Mouse (Mus musculus) intestine, embryonic 16.5 days (tissue): ENCODE results near the gene Cfap97d2. TPM values are rescaled to one million over a fixed set of nuclear protein-coding genes. Genes with fewer than 3 reads are reported as not detected.
"Not testable (repeated sequence)": the region's sequence is repeated elsewhere in the genome, so short reads cannot be mapped to it uniquely, and the experiment has no call there.

Experiments
- ATAC-seq: fragments of 200-750 bp; cut with Nextera tagmentation; 2 replicates; pipeline ENCODE4 v1.8.0; 2017; ENCODE audit warnings: moderate TSS enrichment, moderate library complexity
- H3K27ac ChIP-seq: fragments of 300-500 bp; sonication (generic); 2 replicates; pipeline ENCODE4 v1.5.1; 2014; ENCODE audit warnings: mild to moderate bottlenecking, low read length
- H3K27me3 ChIP-seq: fragments of 300-500 bp; sonication (generic); replicated peaks from 2 replicates; pipeline ENCODE4 v1.6.1; 2014; ENCODE audit warnings: low read length, control low read depth, mixed read lengths; ENCODE audit not compliant: control insufficient read depth, insufficient read depth
- H3K36me3 ChIP-seq: fragments of 300-500 bp; sonication (generic); 2 replicates; pipeline ENCODE4 v1.6.1; 2014; ENCODE audit warnings: low read length, control low read depth; ENCODE audit not compliant: control insufficient read depth, insufficient read depth
- H3K4me1 ChIP-seq: fragments of 300-500 bp; sonication (generic); 2 replicates; pipeline ENCODE4 v1.6.1; 2014; ENCODE audit warnings: low read length, control low read depth, mixed read lengths; ENCODE audit not compliant: control insufficient read depth, insufficient read depth
- H3K4me2 ChIP-seq: fragments of 300-500 bp; sonication (generic); 2 replicates; pipeline ENCODE4 v1.6.1; 2014; ENCODE audit warnings: low read depth, low read length, control low read depth
- H3K4me3 ChIP-seq: fragments of 300-500 bp; sonication (generic); 2 replicates; pipeline ENCODE4 v1.5.1; 2014; ENCODE audit warnings: mild to moderate bottlenecking, low read length
- H3K9ac ChIP-seq: fragments of 300-500 bp; sonication (generic); 2 replicates; pipeline ENCODE4 v1.6.1; 2014; ENCODE audit warnings: low read depth, low read length
- H3K9me3 ChIP-seq: fragments of 300-500 bp; sonication (generic); 2 replicates; pipeline ENCODE4 v1.6.1; 2016; ENCODE audit warnings: low read length, control low read depth; ENCODE audit not compliant: control insufficient read depth
- WGBS: fragments of 180-500 bp; shearing (Covaris S2); extraction: QIAGEN DNeasy Blood & Tissue Kit; methylation state at CpG from one replicate; pipeline ENCODE4 v1.1.7; 2014; 5-methylcytosine and 5-hydroxymethylcytosine counted together
- polyA plus RNA-seq: library from polyadenylated mRNA; unstranded; fragments of >200 nt; fragmentation: Nextera tagmentation; extraction: Ambion mirVana; gene quantifications from 2 replicates; pipeline ENCODE4 v1.2.1, GENCODE M21; 2015

The Cfap97d2 gene
- polyA plus RNA-seq, 1 experiment from 2014 or later: 0.18 TPM

- Histone ChIP-seq H3K9ac (no peak overlapping the region), H3K4me3 (no peak overlapping the region), H3K9me3 (no peaks in the 10 kb centered on the region), H3K4me2 (no peak overlapping the region), H3K27ac (no peak overlapping the region), H3K4me1 (peaks cover 9% of the 10 kb centered on the region), H3K36me3 (no peaks in the 10 kb centered on the region), H3K27me3 (no peaks in the 10 kb centered on the region)
- no peak for ATAC-seq
- WGBS: 85% methylated on average over 4 of the region's 4 CpGs
Observed at GRCm38 (mm10) chr8:13704301-13704700, 1.4 kb upstream of the Cfap97d2 start.

GRCm38 (mm10) chr8:13706918-13707317, 1.2 kb downstream of the Cfap97d2 start:
- no peak overlapping the region for H3K27ac ChIP-seq
- WGBS: 85% methylated on average over 5 of the region's 5 CpGs
- no peak overlapping the region for H3K9ac ChIP-seq
- H3K9me3 ChIP-seq: no peaks in the 10 kb centered on the region
- H3K4me3 ChIP-seq: no peak overlapping the region
- H3K27me3 ChIP-seq: no peaks in the 10 kb centered on the region
- H3K4me2 ChIP-seq: no peak overlapping the region
- no peak for ATAC-seq
- peaks cover 5% of the 10 kb centered on the region for H3K4me1 ChIP-seq
- H3K36me3 ChIP-seq: no peaks in the 10 kb centered on the region

- H3K4me1 ChIP-seq: peaks cover 5% of the 10 kb centered on the region; the same call in 1 of the 2 replicates
- no peak overlapping the region for H3K27ac ChIP-seq
- no peak overlapping the region for H3K4me2 ChIP-seq
- WGBS: 89% methylated on average over 5 of the region's 5 CpGs
- ATAC-seq: no peak
- H3K9me3 ChIP-seq: no peaks in the 10 kb centered on the region
- no peaks in the 10 kb centered on the region for H3K27me3 ChIP-seq
- no peak overlapping the region for H3K9ac ChIP-seq
- H3K36me3 ChIP-seq: no peaks in the 10 kb centered on the region
- H3K4me3 ChIP-seq: no peak overlapping the region
Observed at GRCm38 (mm10) chr8:13708514-13708913, 2.8 kb downstream of the Cfap97d2 start.

GRCm38 (mm10) chr8:13718980-13719379, 13.3 kb downstream of the Cfap97d2 start:
- Histone ChIP-seq H3K9ac (no peak overlapping the region), H3K27me3 (no peaks in the 10 kb centered on the region), H3K4me1 (no peaks in the 10 kb centered on the region), H3K36me3 (no peaks in the 10 kb centered on the region), H3K9me3 (no peaks in the 10 kb centered on the region), H3K27ac (no peak overlapping the region), H3K4me3 (no peak overlapping the region), H3K4me2 (no peak overlapping the region)
- ATAC-seq: no peak
- WGBS: 90% methylated on average over 8 of the region's 8 CpGs

- no peaks in the 10 kb centered on the region for H3K27me3 ChIP-seq
- no peaks in the 10 kb centered on the region for H3K4me1 ChIP-seq
- H3K27ac ChIP-seq: no peak overlapping the region
- H3K4me2 ChIP-seq: no peak overlapping the region
- no peaks in the 10 kb centered on the region for H3K36me3 ChIP-seq
- ATAC-seq: no peak
- H3K9ac ChIP-seq: no peak overlapping the region
- no peaks in the 10 kb centered on the region for H3K9me3 ChIP-seq
- no peak overlapping the region for H3K4me3 ChIP-seq
Observed at GRCm38 (mm10) chr8:13725722-13726121, 20.0 kb downstream of the Cfap97d2 start.

GRCm38 (mm10) chr8:13727469-13728094, 21.9 kb downstream of the Cfap97d2 start:
- H3K9me3 ChIP-seq: no peaks in the 10 kb centered on the region
- no peaks in the 10 kb centered on the region for H3K27me3 ChIP-seq
- no peak overlapping the region for H3K27ac ChIP-seq
- H3K36me3 ChIP-seq: no peaks in the 10 kb centered on the region
- no peak overlapping the region for H3K4me3 ChIP-seq
- ATAC-seq: no peak
- no peak overlapping the region for H3K4me2 ChIP-seq
- WGBS: 62% methylated on average over 10 of the region's 10 CpGs
- no peaks in the 10 kb centered on the region for H3K4me1 ChIP-seq
- no peak overlapping the region for H3K9ac ChIP-seq

GRCm38 (mm10) chr8:13740323-13740770, 34.7 kb downstream of the Cfap97d2 start:
- Histone ChIP-seq H3K4me3 (no peak overlapping the region), H3K4me2 (no peak overlapping the region), H3K4me1 (0 out of 2 replicates have a peak, but pooled peaks cover 3% of the 10 kb centered on the region), H3K36me3 (no peaks in the 10 kb centered on the region), H3K27ac (peak overlapping the region; percentile 25), H3K27me3 (no peaks in the 10 kb centered on the region), H3K9ac (no peak overlapping the region), H3K9me3 (no peaks in the 10 kb centered on the region)
- peak; percentile 62; the same call in 1 of the 2 replicates for ATAC-seq
- WGBS: 28% methylated on average over 6 of the region's 6 CpGs

GRCm38 (mm10) chr8:13740817-13741613, 35.3 kb downstream of the Cfap97d2 start:
- no peak overlapping the region for H3K4me3 ChIP-seq
- no peaks in the 10 kb centered on the region for H3K9me3 ChIP-seq
- 0 out of 2 replicates have a peak, but pooled peaks cover 3% of the 10 kb centered on the region for H3K4me1 ChIP-seq
- peak overlapping the region; percentile 25 for H3K27ac ChIP-seq
- no peak for ATAC-seq
- no peaks in the 10 kb centered on the region for H3K27me3 ChIP-seq
- no peaks in the 10 kb centered on the region for H3K36me3 ChIP-seq
- H3K9ac ChIP-seq: no peak overlapping the region
- WGBS: 83% methylated on average over 7 of the region's 7 CpGs
- H3K4me2 ChIP-seq: no peak overlapping the region

- WGBS: 94% methylated on average over 5 of the region's 6 CpGs
- H3K9me3 ChIP-seq, H3K4me1 ChIP-seq, ATAC-seq, H3K9ac ChIP-seq, H3K27ac ChIP-seq, H3K27me3 ChIP-seq, H3K4me3 ChIP-seq, H3K4me2 ChIP-seq, H3K36me3 ChIP-seq: not testable (repeated sequence)
Observed at GRCm38 (mm10) chr8:13746212-13746611, 40.5 kb downstream of the Cfap97d2 start.
